Mouse (Mus musculus) E14TG2a.4 (cell line): ENCODE measurements at regions not wholly inside any gene's neighbourhood (a gene's known extent, or its start where the extent isn't known, plus 50 kb on each side); places are given as distances from the start of the nearest gene placed in this dataset.

Experiments used
- H3K27me3 ChIP-seq: 2 replicates; pipeline ENCODE4 v1.6.1; 2014; ENCODE audit warnings: low read length, control low read depth; ENCODE audit not compliant: insufficient read depth
- H3K36me3 ChIP-seq: 2 replicates; pipeline ENCODE4 v1.6.1; 2014; ENCODE audit warnings: low read length, control low read depth; ENCODE audit not compliant: insufficient read depth
- H3K4me1 ChIP-seq: replicated peaks from 2 replicates; pipeline ENCODE4 v1.6.1; 2014; ENCODE audit warnings: low read depth, low read length, control low read depth
- H3K4me3 ChIP-seq: replicated peaks from 2 replicates; pipeline ENCODE4 v1.5.1; 2014; ENCODE audit warnings: mild to moderate bottlenecking, low read length
- H3K9me3 ChIP-seq: 2 replicates; pipeline ENCODE4 v1.6.1; 2014; ENCODE audit warnings: low read length, control low read depth
- CTCF ChIP-seq: conservative IDR thresholded peaks from 2 replicates; pipeline ENCODE4 v1.5.1; 2014; ENCODE audit warnings: low read length
- NANOG ChIP-seq: IDR thresholded peaks from 2 replicates; pipeline ENCODE4 v1.6.1; 2014; ENCODE audit warnings: borderline replicate concordance, low read length, mixed read lengths
- POU5F1 ChIP-seq: IDR thresholded peaks from 2 replicates; pipeline ENCODE4 v1.6.1; 2014; ENCODE audit warnings: low read length, borderline replicate concordance

GRCm38 (mm10) chr6:148516654-148517053 is 72.5 kb upstream of the Tmtc1 start:
- H3K4me3 ChIP-seq: no peak overlapping the region
- no peaks in the 10 kb centered on the region for H3K36me3 ChIP-seq
- H3K27me3 ChIP-seq: no peaks in the 10 kb centered on the region
- TF ChIP-seq CTCF (no peak), POU5F1 (no peak), NANOG (no peak)
- no peaks in the 10 kb centered on the region for H3K9me3 ChIP-seq
- H3K4me1 ChIP-seq: no peaks in the 10 kb centered on the region

- no peaks in the 10 kb centered on the region for H3K9me3 ChIP-seq
- H3K4me3 ChIP-seq: no peak overlapping the region
- no peak for TF ChIP-seq POU5F1
- TF ChIP-seq NANOG: no peak
- TF ChIP-seq CTCF: no peak
- H3K27me3 ChIP-seq: no peaks in the 10 kb centered on the region
- no peaks in the 10 kb centered on the region for H3K36me3 ChIP-seq
- H3K4me1 ChIP-seq: no peaks in the 10 kb centered on the region
Observed at GRCm38 (mm10) chr6:148515105-148515504, 70.9 kb upstream of the Tmtc1 start.

- Histone ChIP-seq H3K4me3 (no peak overlapping the region), H3K4me1 (no peaks in the 10 kb centered on the region), H3K36me3 (no peaks in the 10 kb centered on the region), H3K9me3 (no peaks in the 10 kb centered on the region), H3K27me3 (no peaks in the 10 kb centered on the region)
- TF ChIP-seq CTCF (no peak), POU5F1 (no peak), NANOG (no peak)
Observed at GRCm38 (mm10) chr6:148514645-148515044, 70.5 kb upstream of the Tmtc1 start.

GRCm38 (mm10) chr6:148514124-148514523 is 69.9 kb upstream of the Tmtc1 start:
- no peak overlapping the region for H3K4me3 ChIP-seq
- TF ChIP-seq NANOG (no peak), POU5F1 (no peak), CTCF (no peak)
- no peaks in the 10 kb centered on the region for H3K4me1 ChIP-seq
- H3K9me3 ChIP-seq: no peaks in the 10 kb centered on the region
- H3K36me3 ChIP-seq: no peaks in the 10 kb centered on the region
- H3K27me3 ChIP-seq: no peaks in the 10 kb centered on the region

- TF ChIP-seq NANOG (no peak), CTCF (no peak), POU5F1 (no peak)
- no peaks in the 10 kb centered on the region for H3K27me3 ChIP-seq
- H3K4me1 ChIP-seq: no peaks in the 10 kb centered on the region
- no peaks in the 10 kb centered on the region for H3K9me3 ChIP-seq
- no peaks in the 10 kb centered on the region for H3K36me3 ChIP-seq
- H3K4me3 ChIP-seq: no peak overlapping the region
Observed at GRCm38 (mm10) chr6:148513134-148513533, 68.9 kb upstream of the Tmtc1 start.

GRCm38 (mm10) chr6:148505325-148505724 is 61.1 kb upstream of the Tmtc1 start:
- Histone ChIP-seq H3K4me1 (no peaks in the 10 kb centered on the region), H3K4me3 (no peak overlapping the region), H3K36me3 (no peaks in the 10 kb centered on the region), H3K27me3 (no peaks in the 10 kb centered on the region), H3K9me3 (no peaks in the 10 kb centered on the region)
- TF ChIP-seq NANOG: no peak
- no peak for TF ChIP-seq POU5F1
- no peak for TF ChIP-seq CTCF

GRCm38 (mm10) chr6:148500251-148501179 is 56.3 kb upstream of the Tmtc1 start:
- Histone ChIP-seq H3K27me3 (no peaks in the 10 kb centered on the region), H3K4me1 (no peaks in the 10 kb centered on the region), H3K4me3 (no peak overlapping the region), H3K9me3 (no peaks in the 10 kb centered on the region), H3K36me3 (no peaks in the 10 kb centered on the region)
- TF ChIP-seq POU5F1: no peak
- no peak for TF ChIP-seq NANOG
- TF ChIP-seq CTCF: no peak
